Mouse (Mus musculus) forebrain, embryonic 10.5 days (tissue): ENCODE measurements around the gene Tsc22d1. TPM values are rescaled to one million over a fixed set of nuclear protein-coding genes. Genes with fewer than 3 reads are reported as not detected.

Experiments used
- DNase-seq: peaks from one replicate; pipeline ENCODE4 v3.0.0-alpha.2; 2017; ENCODE audit warnings: low spot score; ENCODE audit errors: extremely low spot score
- H3K27ac ChIP-seq: fragments of 300-500 bp; sonication (generic); 2 replicates; pipeline ENCODE4 v1.5.1; 2016; ENCODE audit warnings: mild to moderate bottlenecking
- H3K27me3 ChIP-seq: fragments of 300-500 bp; sonication (generic); 2 replicates; pipeline ENCODE4 v1.6.1; 2016; ENCODE audit warnings: mild to moderate bottlenecking; ENCODE audit not compliant: poor library complexity, severe bottlenecking
- H3K36me3 ChIP-seq: fragments of 300-500 bp; sonication (generic); replicated peaks from 2 replicates; pipeline ENCODE4 v1.6.1; 2016; ENCODE audit warnings: mild to moderate bottlenecking, moderate library complexity
- H3K4me1 ChIP-seq: fragments of 300-500 bp; sonication (generic); 2 replicates; pipeline ENCODE4 v1.6.1; 2016
- H3K4me3 ChIP-seq: fragments of 300-500 bp; sonication (generic); 2 replicates; pipeline ENCODE4 v1.5.1; 2016; ENCODE audit warnings: mild to moderate bottlenecking, moderate library complexity
- H3K9me3 ChIP-seq: fragments of 300-500 bp; sonication (generic); 2 replicates; pipeline ENCODE4 v1.6.1; 2016; ENCODE audit warnings: mild to moderate bottlenecking, moderate library complexity
- WGBS: fragments of 180-500 bp; shearing (Covaris S2); methylation state at CpG from one replicate; pipeline ENCODE4 v1.1.7; 2016; 5-methylcytosine and 5-hydroxymethylcytosine counted together
- polyA plus RNA-seq: library from polyadenylated mRNA; unstranded; fragments of >200 nt; fragmentation: Nextera tagmentation; extraction: Ambion mirVana; gene quantifications from 2 replicates; pipeline ENCODE4 v1.2.1, GENCODE M21; 2016

The Tsc22d1 gene
- polyA plus RNA-seq, 1 experiment from 2014 or later, result 273 TPM

DNA sequence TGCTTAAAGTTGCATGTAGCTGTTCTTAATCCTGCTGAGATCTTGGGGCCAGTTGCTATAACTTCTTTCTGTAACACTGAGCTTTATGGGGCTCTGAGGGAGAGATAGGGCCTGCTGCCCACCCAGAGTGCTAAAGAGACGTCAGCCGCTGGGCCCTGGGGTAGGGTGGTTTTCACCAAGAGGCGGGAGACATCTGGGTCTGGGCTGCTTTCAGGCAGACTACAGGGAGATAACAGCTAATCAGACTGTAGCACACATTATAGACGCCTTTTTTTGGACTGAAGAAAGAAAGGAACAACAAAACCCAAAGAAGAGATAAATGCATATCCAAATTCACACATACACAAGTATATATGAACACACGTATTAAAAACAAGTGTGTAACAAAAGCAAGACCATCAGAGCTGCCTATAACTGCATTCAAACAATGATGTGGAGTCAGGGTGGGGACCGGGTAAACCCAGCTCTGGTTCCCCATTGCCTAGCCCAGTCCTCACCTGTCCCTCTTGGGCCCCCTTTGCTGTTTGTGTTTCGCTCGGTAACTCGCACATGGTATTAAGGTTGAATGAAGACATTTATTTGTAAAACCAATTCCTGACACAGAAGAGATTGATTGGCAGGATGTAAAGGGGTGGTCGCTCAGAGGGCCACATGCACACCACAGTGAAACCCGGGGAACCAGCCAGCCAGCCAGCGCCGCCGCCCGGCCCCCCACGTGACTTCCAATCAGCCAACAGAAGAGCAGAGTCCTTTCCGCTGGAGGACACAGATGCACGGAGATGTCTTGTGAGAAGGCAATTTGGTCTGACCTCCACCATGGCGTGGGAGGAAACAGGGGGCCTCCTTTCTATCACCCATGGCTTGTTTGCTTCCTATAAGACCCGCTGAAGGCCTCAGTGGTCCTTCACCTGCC is 117.8 kb downstream of the Tsc22d1 start:
- H3K27me3 ChIP-seq, result no peaks in the 10 kb centered on the region
- WGBS, result 48% methylated on average over 20 of the region's 20 CpGs
- peak overlapping the region; percentile 41 for H3K4me3 ChIP-seq
- H3K4me1 ChIP-seq, result peaks cover 51% of the 10 kb centered on the region
- H3K9me3 ChIP-seq, result no peaks in the 10 kb centered on the region
- H3K36me3 ChIP-seq, result no peaks in the 10 kb centered on the region
- DNase-seq, result peak; percentile 76
- H3K27ac ChIP-seq, result peak overlapping the region; percentile 85

DNA sequence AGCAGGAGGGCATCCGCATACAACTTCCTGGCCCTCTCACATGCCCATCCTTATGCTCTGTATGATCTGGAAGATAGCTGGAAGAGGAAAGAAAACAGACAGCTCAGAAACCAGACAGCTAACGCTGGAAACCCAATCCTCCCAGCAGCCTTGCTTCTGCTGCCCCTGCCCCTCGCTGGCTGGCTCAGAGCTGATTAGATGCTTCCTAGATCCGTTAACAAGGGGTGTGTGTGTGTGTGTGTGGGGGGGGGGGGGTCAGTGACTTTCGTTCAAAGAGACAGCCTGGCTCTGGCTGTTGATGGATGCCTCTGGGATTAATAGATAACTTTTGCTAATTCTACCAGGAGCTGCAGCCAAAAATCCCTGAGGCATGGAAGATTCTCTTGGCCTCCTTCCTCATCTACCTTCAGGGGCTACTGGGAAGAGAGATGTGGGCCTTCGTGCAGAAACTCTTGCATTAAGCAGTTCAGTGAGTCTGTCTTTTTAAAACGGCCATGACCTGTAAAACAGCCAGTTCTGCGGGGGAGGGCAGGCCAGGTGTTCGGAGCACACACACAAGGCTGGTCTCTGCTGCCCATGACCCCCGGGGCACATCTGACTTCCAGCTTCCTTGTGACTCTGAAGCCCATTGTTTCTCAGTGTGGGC is 118.5 kb downstream of the Tsc22d1 start:
- H3K4me1 ChIP-seq, result peaks cover 47% of the 10 kb centered on the region
- peak overlapping the region; percentile 85 for H3K27ac ChIP-seq
- no peaks in the 10 kb centered on the region for H3K36me3 ChIP-seq
- H3K4me3 ChIP-seq, result peak overlapping the region; percentile 41
- DNase-seq, result peak; percentile 30
- no peaks in the 10 kb centered on the region for H3K9me3 ChIP-seq
- no peaks in the 10 kb centered on the region for H3K27me3 ChIP-seq
- 18% methylated on average over 10 of the region's 10 CpGs for WGBS

DNA sequence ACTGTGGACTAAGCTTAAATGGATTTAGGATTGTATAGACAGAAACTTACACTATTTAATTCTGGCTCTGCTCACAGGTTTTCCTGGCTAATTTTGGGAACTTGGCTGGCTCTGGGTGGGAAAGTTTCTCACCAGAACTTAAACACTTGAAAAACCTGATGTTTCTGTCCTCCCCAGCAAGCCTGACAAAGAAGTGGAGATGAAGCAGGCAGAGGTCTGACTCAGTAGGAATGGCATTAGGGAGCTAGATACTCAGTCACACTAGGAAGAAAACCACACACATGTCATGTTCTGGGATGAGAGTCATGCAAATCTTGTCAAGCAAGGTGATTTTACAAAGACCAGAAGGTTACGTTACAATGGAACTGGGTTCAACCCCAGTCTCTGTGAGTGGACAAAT is 120.3 kb downstream of the Tsc22d1 start:
- DNase-seq, result no peak
- no peaks in the 10 kb centered on the region for H3K9me3 ChIP-seq
- no peaks in the 10 kb centered on the region for H3K36me3 ChIP-seq
- no peaks in the 10 kb centered on the region for H3K27me3 ChIP-seq
- no peak overlapping the region for H3K27ac ChIP-seq
- H3K4me1 ChIP-seq, result peaks cover 37% of the 10 kb centered on the region
- no peak overlapping the region for H3K4me3 ChIP-seq
- 100% methylated on average over 1 of the region's 1 CpGs for WGBS

DNA sequence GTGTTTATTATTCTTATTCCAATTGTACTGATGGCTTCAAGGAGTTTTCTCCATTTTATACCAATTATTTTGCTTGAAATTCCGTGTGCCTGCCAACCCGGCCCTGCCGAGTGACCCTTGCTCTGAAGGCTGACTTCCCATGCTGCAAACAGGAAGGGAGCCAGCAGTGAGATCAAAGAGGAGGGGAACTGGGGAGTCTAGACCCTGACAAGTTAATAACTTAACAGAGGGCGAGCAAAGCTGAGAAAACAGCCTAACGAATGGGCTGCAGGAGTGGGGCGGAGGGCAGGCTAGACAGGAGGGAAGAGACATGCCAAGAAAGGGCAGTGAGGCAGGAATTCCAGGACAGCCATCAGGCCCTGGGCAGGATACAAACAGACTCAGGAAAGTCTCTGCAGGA is 122.2 kb downstream of the Tsc22d1 start:
- Histone ChIP-seq H3K4me1 (peaks cover 49% of the 10 kb centered on the region), H3K27me3 (no peaks in the 10 kb centered on the region), H3K9me3 (no peaks in the 10 kb centered on the region), H3K27ac (peak overlapping the region; percentile 57), H3K36me3 (no peaks in the 10 kb centered on the region), H3K4me3 (no peak overlapping the region)
- WGBS, result 41% methylated on average over 6 of the region's 6 CpGs
- DNase-seq, result no peak

- H3K4me1 ChIP-seq, result peaks cover 25% of the 10 kb centered on the region
- no peaks in the 10 kb centered on the region for H3K36me3 ChIP-seq
- 94% methylated on average over 5 of the region's 5 CpGs for WGBS
- no peak overlapping the region for H3K4me3 ChIP-seq
- no peaks in the 10 kb centered on the region for H3K9me3 ChIP-seq
- no peak for DNase-seq
- H3K27me3 ChIP-seq, result no peaks in the 10 kb centered on the region
- no peak overlapping the region for H3K27ac ChIP-seq
These were observed 125.4 kb downstream of the Tsc22d1 start for GRCm38 (mm10) chr14:76540005-76540670.

GRCm38 (mm10) chr14:76541341-76541740 is 126.6 kb downstream of the Tsc22d1 start:
- peak overlapping the region; percentile 53; the same call in 1 of the 2 replicates for H3K27ac ChIP-seq
- no peak for DNase-seq
- no peaks in the 10 kb centered on the region for H3K27me3 ChIP-seq
- H3K9me3 ChIP-seq, result no peaks in the 10 kb centered on the region
- no peaks in the 10 kb centered on the region for H3K36me3 ChIP-seq
- H3K4me3 ChIP-seq, result no peak overlapping the region
- peaks cover 33% of the 10 kb centered on the region for H3K4me1 ChIP-seq
- 83% methylated on average over 2 of the region's 2 CpGs for WGBS

DNA sequence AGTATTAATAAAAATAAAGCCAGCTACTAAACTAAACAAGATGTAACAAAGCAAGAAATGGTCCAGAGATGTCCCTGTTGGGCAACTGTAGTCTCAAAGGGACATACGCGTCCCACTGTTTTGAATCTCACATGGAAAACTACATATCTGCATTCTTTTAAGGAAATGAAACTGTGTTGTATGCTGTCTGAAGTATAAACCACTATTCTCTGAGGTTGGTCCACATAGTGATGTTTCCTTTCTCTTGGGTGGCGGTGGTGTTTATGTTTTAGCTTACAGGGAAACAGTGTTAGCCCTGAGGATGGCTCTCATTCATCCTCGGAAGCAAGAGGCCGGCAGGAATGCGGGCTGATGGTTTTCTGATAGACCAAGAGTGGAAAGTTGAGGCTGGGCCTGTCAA is 129.4 kb downstream of the Tsc22d1 start:
- no peak for DNase-seq
- 94% methylated on average over 6 of the region's 6 CpGs for WGBS
- Histone ChIP-seq H3K27me3 (no peaks in the 10 kb centered on the region), H3K27ac (no peak overlapping the region), H3K36me3 (peaks cover 11% of the 10 kb centered on the region), H3K4me1 (peaks cover 20% of the 10 kb centered on the region), H3K9me3 (no peaks in the 10 kb centered on the region), H3K4me3 (no peak overlapping the region)

- H3K27ac ChIP-seq, result peak overlapping the region; percentile 91
These were observed 140.7 kb downstream of the Tsc22d1 start for GRCm38 (mm10) chr14:76555263-76556030.

GRCm38 (mm10) chr14:76556031-76556851 is 141.5 kb downstream of the Tsc22d1 start:
- no peaks in the 10 kb centered on the region for H3K36me3 ChIP-seq
- H3K27ac ChIP-seq, result peak overlapping the region; percentile 91
- H3K9me3 ChIP-seq, result no peaks in the 10 kb centered on the region
- peak overlapping the region; percentile 81 for H3K4me3 ChIP-seq
- under 1% methylated on average over 65 of the region's 67 CpGs for WGBS
- DNase-seq, result peak; percentile 57
- peaks cover 33% of the 10 kb centered on the region for H3K4me1 ChIP-seq
- H3K27me3 ChIP-seq, result peaks cover 22% of the 10 kb centered on the region

More at GRCm38 (mm10) chr14:76555263-76556030, 140.7 kb downstream of the Tsc22d1 start:
- no peaks in the 10 kb centered on the region for H3K36me3 ChIP-seq
- H3K4me1 ChIP-seq, result peaks cover 31% of the 10 kb centered on the region
- peak overlapping the region; percentile 81 for H3K4me3 ChIP-seq
- peaks cover 22% of the 10 kb centered on the region for H3K27me3 ChIP-seq
- WGBS, result 64% methylated on average over 18 of the region's 18 CpGs
- DNase-seq, result no peak
- H3K9me3 ChIP-seq, result no peaks in the 10 kb centered on the region

- H3K36me3 ChIP-seq, result no peaks in the 10 kb centered on the region
- H3K27ac ChIP-seq, result peak within 1 kb of the TSS; percentile 91
- 7% methylated on average over 17 of the region's 17 CpGs for WGBS
- H3K4me3 ChIP-seq, result peak within 1 kb of the TSS; percentile 81
- H3K4me1 ChIP-seq, result peaks cover 33% of the 10 kb centered on the region
- DNase-seq, result no peak
- H3K9me3 ChIP-seq, result no peaks in the 10 kb centered on the region
- H3K27me3 ChIP-seq, result peaks cover 22% of the 10 kb centered on the region
These were observed 142.1 kb downstream of the Tsc22d1 start, which contains the start of gene Serp2 for GRCm38 (mm10) chr14:76556852-76557208. Gene Serp2, minus strand, starts transcription at chr14:76556889.
